Mouse (Mus musculus): ENCODE data around the gene Ssu72. TPM values are rescaled to one million over a fixed set of nuclear protein-coding genes. Genes with fewer than 3 reads are reported as not detected.

The Ssu72 gene
- total and polyA plus RNA-seq, 2 experiments from 2014 or later: 84.1 to 152 TPM

- no peaks in the 10 kb centered on the region for H3K9me3 ChIP-seq (ENCODE audit: low read length)
- 40% methylated on average over 5 of the region's 5 CpGs for WGBS
- ATAC-seq (ENCODE audit: low FRiP score) (no peak), DNase-seq (ENCODE audit: low spot score) (no peak)
- H3K4me2 ChIP-seq (ENCODE audit: low read depth, low read length, poor library complexity, severe bottlenecking): peak overlapping the region; percentile 76
- peak overlapping the region; percentile 55 for H3K9ac ChIP-seq (replicated peaks; ENCODE audit: low read length, poor library complexity, severe bottlenecking)
- no peaks in the 10 kb centered on the region for H3K27me3 ChIP-seq (ENCODE audit: insufficient read depth, low read length)
- H3K27ac ChIP-seq (ENCODE audit: low read depth, low read length): no peak overlapping the region
- peak overlapping the region; percentile 36 for H3K4me3 ChIP-seq (ENCODE audit: low read depth, low read length)
- no peaks in the 10 kb centered on the region for H3K36me3 ChIP-seq (ENCODE audit: insufficient read depth, low read length)
- TF ChIP-seq CTCF (IDR thresholded peaks at IDR 0.05): no peak
- peaks cover 4% of the 10 kb centered on the region; the same call in 1 of the 2 replicates for H3K4me1 ChIP-seq (ENCODE audit: insufficient read depth, low read length)
These were observed 68.9 kb downstream of the Ssu72 start for GRCm38 (mm10) chr4:155773335-155774078.

DNA sequence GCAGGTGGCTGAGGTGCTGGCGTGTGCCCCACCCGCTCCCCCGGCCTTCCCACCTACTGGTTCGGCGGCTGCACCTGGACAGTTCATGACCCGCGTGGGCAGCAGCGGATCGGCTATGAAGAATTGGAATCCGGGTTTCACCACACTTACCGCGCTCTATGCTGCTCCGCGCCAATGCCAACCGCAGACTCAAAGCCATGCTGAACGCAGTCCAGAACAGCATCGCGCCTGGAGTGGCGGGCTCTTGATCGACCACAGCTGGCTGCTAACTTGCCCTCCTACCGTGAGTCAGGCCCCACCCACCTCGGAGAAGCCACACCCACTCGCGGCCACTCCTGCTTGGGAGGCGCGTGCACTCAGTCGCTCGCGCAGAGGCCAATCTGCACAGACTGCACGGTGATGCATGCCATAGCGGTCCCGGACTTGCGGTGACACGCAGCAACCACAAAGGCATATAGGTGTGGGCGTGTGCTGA is 69.7 kb downstream of the Ssu72 start, which contains the start of gene Vwa1:
Gene Vwa1, minus strand, starts transcription at position 419 of the 475 bp plus-strand sequence.
- Histone ChIP-seq H3K4me1 (ENCODE audit: insufficient read depth, low read length) (peaks cover 4% of the 10 kb centered on the region; the same call in 1 of the 2 replicates), H3K27ac (ENCODE audit: low read depth, low read length) (peak within 1 kb of the TSS; percentile 77), H3K36me3 (ENCODE audit: insufficient read depth, low read length) (no peaks in the 10 kb centered on the region), H3K4me2 (ENCODE audit: low read depth, low read length, poor library complexity, severe bottlenecking) (peak within 1 kb of the TSS; percentile 76), H3K9me3 (ENCODE audit: low read length) (no peaks in the 10 kb centered on the region), H3K4me3 (ENCODE audit: low read depth, low read length) (peak within 1 kb of the TSS; percentile 36), H3K27me3 (ENCODE audit: insufficient read depth, low read length) (no peaks in the 10 kb centered on the region), H3K9ac (replicated peaks; ENCODE audit: low read length, poor library complexity, severe bottlenecking) (peak within 1 kb of the TSS; percentile 55)
- DNase-seq (ENCODE audit: low spot score) (peak; percentile 89), ATAC-seq (ENCODE audit: low FRiP score) (peak; percentile 83)
- WGBS: 2% methylated on average over 34 of the region's 35 CpGs
- TF ChIP-seq CTCF (IDR thresholded peaks at IDR 0.05): no peak

DNA sequence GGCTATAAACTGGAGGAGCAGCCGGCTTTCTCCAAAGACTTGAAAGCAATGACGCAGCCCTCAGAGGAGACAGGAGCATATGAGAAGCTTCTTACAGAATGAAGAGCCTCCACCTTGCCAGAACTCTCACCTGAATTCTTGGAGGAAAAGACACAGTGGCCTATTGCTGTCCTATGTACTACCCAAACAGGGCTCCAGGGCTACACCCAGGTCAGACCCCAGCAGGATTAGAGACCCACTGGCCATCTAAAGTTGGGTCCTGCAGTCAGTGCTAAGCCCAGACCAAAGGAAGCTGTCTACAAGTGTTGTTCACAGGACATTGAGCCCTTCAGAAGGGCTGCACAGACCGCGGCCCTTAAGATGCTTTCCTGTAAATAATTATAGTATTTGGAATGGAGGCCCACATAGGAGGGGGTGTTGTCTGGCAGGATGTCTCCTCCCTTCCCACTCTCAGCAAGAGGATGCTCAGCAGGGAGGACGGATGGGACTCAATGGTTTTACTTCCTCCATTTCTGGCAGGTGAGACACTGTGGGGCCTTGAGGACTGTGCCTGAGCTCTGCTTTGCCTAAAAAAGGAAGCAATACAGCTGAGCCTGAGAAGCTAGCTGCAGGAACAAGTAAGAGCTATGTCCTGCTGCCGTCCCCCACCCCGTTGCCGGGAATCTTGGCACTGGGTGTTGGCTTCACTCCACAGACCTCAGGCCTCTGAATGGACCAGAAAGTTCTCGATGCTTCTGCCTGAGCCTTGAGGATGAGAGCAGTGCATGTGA is 70.6 kb downstream of the Ssu72 start:
- Histone ChIP-seq H3K4me3 (ENCODE audit: low read depth, low read length) (peak overlapping the region; percentile 36), H3K27me3 (ENCODE audit: insufficient read depth, low read length) (no peaks in the 10 kb centered on the region), H3K27ac (ENCODE audit: low read depth, low read length) (peak overlapping the region; percentile 77), H3K9me3 (ENCODE audit: low read length) (no peaks in the 10 kb centered on the region), H3K4me2 (ENCODE audit: low read depth, low read length, poor library complexity, severe bottlenecking) (peak overlapping the region; percentile 76), H3K36me3 (ENCODE audit: insufficient read depth, low read length) (no peaks in the 10 kb centered on the region), H3K4me1 (ENCODE audit: insufficient read depth, low read length) (peaks cover 4% of the 10 kb centered on the region; the same call in 1 of the 2 replicates), H3K9ac (replicated peaks; ENCODE audit: low read length, poor library complexity, severe bottlenecking) (peak overlapping the region; percentile 55)
- 57% methylated on average over 9 of the region's 9 CpGs for WGBS
- ATAC-seq (ENCODE audit: low FRiP score): no peak
- no peak for DNase-seq (ENCODE audit: low spot score)
- TF ChIP-seq CTCF (IDR thresholded peaks at IDR 0.05): no peak

GRCm38 (mm10) chr4:155775855-155776254 is 71.3 kb downstream of the Ssu72 start:
- no peaks in the 10 kb centered on the region for H3K27me3 ChIP-seq (ENCODE audit: insufficient read depth, low read length)
- no peak for TF ChIP-seq CTCF (IDR thresholded peaks at IDR 0.05)
- H3K36me3 ChIP-seq (ENCODE audit: insufficient read depth, low read length): no peaks in the 10 kb centered on the region
- peak overlapping the region; percentile 77; the same call in 1 of the 2 replicates for H3K27ac ChIP-seq (ENCODE audit: low read depth, low read length)
- ATAC-seq (ENCODE audit: low FRiP score) (no peak), DNase-seq (ENCODE audit: low spot score) (no peak)
- H3K9ac ChIP-seq (replicated peaks; ENCODE audit: low read length, poor library complexity, severe bottlenecking): no peak overlapping the region
- WGBS: 81% methylated on average over 3 of the region's 3 CpGs
- no peak overlapping the region for H3K4me3 ChIP-seq (ENCODE audit: low read depth, low read length)
- H3K9me3 ChIP-seq (ENCODE audit: low read length): no peaks in the 10 kb centered on the region
- H3K4me1 ChIP-seq (ENCODE audit: insufficient read depth, low read length): peaks cover 4% of the 10 kb centered on the region; the same call in 1 of the 2 replicates
- H3K4me2 ChIP-seq (ENCODE audit: low read depth, low read length, poor library complexity, severe bottlenecking): no peak overlapping the region

DNA sequence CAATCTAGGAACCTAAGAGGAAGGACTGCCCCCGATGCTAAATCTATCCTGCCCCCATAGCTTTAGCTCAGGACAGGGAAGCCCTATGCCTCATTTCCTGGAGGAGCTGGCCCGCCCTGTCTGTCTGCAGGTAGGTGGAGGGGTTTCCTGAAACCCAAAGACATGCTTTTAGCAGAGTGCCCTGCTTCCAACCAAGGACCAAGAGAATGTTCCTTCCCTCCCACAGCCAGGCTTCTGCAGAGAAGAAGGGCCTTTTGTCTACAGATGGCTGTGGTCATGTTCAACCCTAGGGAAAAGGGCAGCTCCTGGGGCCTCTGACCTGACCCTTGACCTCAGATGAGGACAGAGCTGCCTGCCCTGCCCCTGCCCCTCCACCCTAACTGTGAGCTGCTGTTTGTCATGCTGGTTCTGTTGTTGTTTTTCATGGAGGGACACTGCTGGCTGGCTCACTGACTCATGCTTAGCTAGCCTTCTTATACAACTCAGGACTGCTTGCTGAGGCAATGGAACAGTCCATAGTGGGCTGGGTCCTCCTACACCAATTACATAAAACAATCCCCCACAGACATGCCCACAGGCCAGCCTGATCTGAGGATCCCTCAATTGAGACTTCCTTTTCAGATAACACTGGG is 72.2 kb downstream of the Ssu72 start:
- WGBS: 40% methylated on average over 2 of the region's 2 CpGs
- ATAC-seq (ENCODE audit: low FRiP score) (no peak), DNase-seq (ENCODE audit: low spot score) (no peak)
- no peak overlapping the region for H3K4me3 ChIP-seq (ENCODE audit: low read depth, low read length)
- no peaks in the 10 kb centered on the region for H3K36me3 ChIP-seq (ENCODE audit: insufficient read depth, low read length)
- no peak for TF ChIP-seq CTCF (IDR thresholded peaks at IDR 0.05)
- no peaks in the 10 kb centered on the region for H3K9me3 ChIP-seq (ENCODE audit: low read length)
- H3K4me2 ChIP-seq (ENCODE audit: low read depth, low read length, poor library complexity, severe bottlenecking): no peak overlapping the region
- no peaks in the 10 kb centered on the region for H3K27me3 ChIP-seq (ENCODE audit: insufficient read depth, low read length)
- no peak overlapping the region; the same call in 1 of the 2 replicates for H3K9ac ChIP-seq (replicated peaks; ENCODE audit: low read length, poor library complexity, severe bottlenecking)
- no peak overlapping the region for H3K27ac ChIP-seq (ENCODE audit: low read depth, low read length)
- H3K4me1 ChIP-seq (ENCODE audit: insufficient read depth, low read length): peaks cover 4% of the 10 kb centered on the region; the same call in 1 of the 2 replicates
